Mouse (Mus musculus): ENCODE measurements around the gene Dnajc7. TPM values are rescaled to one million over a fixed set of nuclear protein-coding genes. Genes with fewer than 3 reads are reported as not detected.

The Dnajc7 gene
- polyA plus RNA-seq, 1 experiment from 2014 or later: 287 TPM

DNA sequence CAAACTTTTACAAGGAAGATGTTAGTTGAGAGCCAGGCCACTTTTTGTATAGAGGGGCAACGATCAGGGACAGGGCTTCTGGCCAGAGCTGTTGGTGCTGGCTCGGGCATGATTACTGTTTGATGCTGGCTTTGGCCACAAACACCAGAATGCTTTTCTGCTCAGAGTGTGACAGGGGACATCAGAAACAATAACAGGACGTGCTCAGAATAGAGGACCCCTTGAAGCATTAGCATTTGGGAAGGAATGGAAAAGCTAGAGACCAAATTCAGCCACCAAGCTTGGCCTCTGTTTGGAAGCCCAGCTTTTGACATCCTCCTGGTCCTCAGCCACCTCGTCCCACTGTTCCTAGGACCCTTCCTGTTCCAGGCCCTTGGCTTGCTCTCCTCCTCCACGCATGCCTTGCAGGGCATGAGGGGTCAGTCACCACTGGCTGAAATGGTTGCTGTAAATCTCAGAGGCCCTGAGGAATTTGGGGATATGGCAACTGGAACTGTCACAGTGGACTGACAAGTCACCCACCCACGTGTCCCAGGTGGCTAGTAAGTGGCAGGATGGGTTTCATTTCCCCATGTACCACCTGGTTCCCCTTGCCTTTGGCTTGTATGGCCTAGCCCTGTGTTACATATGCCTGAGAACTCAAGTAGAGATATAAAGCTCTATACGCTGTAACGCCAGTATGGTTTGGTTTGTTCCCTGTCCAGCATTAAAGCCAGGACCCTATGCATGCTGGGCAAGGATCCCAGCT lies 41.9 kb downstream of the Dnajc7 start:
- Histone ChIP-seq H3K9me3 (replicated peaks) (no peaks in the 10 kb centered on the region), H3K4me2 (peak overlapping the region; percentile 2; the same call in 1 of the 2 replicates), H3K9ac (replicated peaks) (no peak overlapping the region), H3K4me3 (replicated peaks) (no peak overlapping the region), H3K27ac (replicated peaks) (no peak overlapping the region; the same call in 1 of the 2 replicates), H3K36me3 (peaks cover 37% of the 10 kb centered on the region), H3K4me1 (peaks cover 29% of the 10 kb centered on the region), H3K27me3 (replicated peaks) (no peaks in the 10 kb centered on the region)
- WGBS: 75% methylated on average over 8 of the region's 8 CpGs
- ATAC-seq (ENCODE audit: low FRiP score): no peak

DNA sequence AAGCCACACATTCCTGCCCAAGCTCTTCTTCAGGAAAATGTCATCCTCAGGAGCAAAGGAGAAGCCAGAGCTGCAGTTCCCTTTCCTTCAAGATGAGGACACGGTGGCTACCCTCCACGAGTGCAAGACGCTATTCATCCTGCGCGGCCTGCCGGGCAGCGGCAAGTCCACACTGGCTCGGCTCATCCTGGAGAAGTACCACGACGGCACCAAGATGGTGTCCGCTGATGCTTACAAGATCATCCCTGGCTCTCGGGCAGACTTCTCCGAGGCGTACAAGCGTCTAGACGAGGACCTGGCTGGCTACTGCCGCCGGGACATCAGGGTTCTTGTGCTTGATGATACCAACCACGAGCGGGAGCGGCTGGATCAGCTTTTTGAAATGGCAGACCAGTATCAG lies 43.7 kb downstream of the Dnajc7 start:
- H3K27me3 ChIP-seq (replicated peaks): no peaks in the 10 kb centered on the region
- ATAC-seq (ENCODE audit: low FRiP score): no peak
- WGBS: 74% methylated on average over 21 of the region's 21 CpGs
- no peaks in the 10 kb centered on the region for H3K9me3 ChIP-seq (replicated peaks)
- H3K4me3 ChIP-seq (replicated peaks): 0 out of 2 replicates have a peak overlapping the region, but pooled peaks have one; percentile 58
- peaks cover 21% of the 10 kb centered on the region for H3K36me3 ChIP-seq
- H3K4me1 ChIP-seq: peaks cover 38% of the 10 kb centered on the region
- 0 out of 2 replicates have a peak overlapping the region, but pooled peaks have one; percentile 54 for H3K9ac ChIP-seq (replicated peaks)
- H3K4me2 ChIP-seq: peak overlapping the region; percentile 87
- no peak overlapping the region for H3K27ac ChIP-seq (replicated peaks)

DNA sequence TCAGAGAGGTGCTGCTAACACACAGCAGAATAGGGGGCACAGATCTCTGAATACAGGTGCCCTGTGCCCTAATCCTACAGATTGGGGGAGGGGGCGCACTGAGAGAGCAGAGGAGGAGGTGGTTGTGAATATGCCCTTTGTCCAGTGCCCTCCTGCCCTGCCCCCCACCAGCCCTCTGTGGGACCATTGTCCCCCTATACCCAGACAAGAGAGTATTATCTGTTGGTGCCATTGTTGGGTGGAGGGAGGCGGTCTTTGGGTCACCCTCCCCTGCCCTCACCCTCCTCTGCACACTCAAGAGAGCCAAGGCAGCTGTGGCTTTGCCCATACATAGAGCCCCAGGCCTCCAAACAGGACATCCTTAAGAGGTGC lies 44.5 kb downstream of the Dnajc7 start:
- Histone ChIP-seq H3K4me2 (peak overlapping the region; percentile 87), H3K27me3 (replicated peaks) (no peaks in the 10 kb centered on the region), H3K9ac (replicated peaks) (peak overlapping the region; percentile 54), H3K4me3 (replicated peaks) (peak overlapping the region; percentile 58), H3K36me3 (peaks cover 14% of the 10 kb centered on the region), H3K9me3 (replicated peaks) (no peaks in the 10 kb centered on the region), H3K27ac (replicated peaks) (peak overlapping the region; percentile 77), H3K4me1 (peaks cover 45% of the 10 kb centered on the region)
- ATAC-seq (ENCODE audit: low FRiP score): 0 out of 2 replicates have a peak, but pooled peaks have one; percentile 12
- WGBS: 47% methylated on average over 2 of the region's 2 CpGs

DNA sequence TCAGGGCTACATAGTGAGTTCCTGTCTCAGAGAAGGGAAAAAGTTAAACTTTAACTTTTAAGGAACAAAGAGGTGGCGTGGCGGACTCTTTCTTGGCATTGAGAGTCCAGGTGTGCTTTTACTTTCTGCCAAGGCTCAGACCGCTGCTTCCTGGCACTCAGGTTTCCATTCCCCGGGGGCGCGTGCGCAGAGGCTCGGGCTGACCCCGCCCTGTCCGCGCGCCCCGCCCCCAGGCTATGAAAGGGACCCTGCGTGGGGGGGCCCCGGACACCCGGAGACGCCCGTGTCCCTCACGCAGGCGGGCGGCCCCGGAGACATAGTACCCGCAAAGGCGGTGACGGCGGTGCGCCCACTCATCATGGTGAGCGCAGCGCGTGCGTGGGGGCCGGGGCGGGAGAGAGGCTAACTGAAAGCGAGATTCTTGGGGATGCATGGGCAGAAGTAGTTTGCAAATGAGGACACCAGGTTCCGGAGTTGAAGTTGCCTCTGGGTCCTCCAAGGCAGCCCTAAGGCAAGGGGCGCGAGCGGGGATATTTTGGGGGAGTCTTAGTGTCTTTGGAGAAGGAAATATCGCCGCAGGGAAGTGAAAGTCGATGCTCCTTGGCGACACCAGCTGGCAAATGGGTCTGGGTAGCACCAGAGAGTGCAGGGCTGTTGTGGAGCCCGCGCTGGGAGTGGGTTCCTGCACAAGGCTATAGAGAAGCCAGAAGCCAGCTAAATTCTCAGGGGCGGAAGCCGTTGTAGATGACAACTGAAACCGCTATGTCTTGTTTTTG lies 45.1 kb downstream of the Dnajc7 start, which contains the start of gene Cnp:
TSS of gene Cnp (plus strand) at position 197 of the 776 bp plus-strand sequence.
- peak within 1 kb of the TSS; percentile 77 for H3K27ac ChIP-seq (replicated peaks)
- ATAC-seq (ENCODE audit: low FRiP score): peak; percentile 67
- WGBS: 2% methylated on average over 47 of the region's 47 CpGs
- peaks cover 10% of the 10 kb centered on the region; the same call in 1 of the 2 replicates for H3K36me3 ChIP-seq
- peak within 1 kb of the TSS; percentile 87 for H3K4me2 ChIP-seq
- no peaks in the 10 kb centered on the region for H3K9me3 ChIP-seq (replicated peaks)
- no peaks in the 10 kb centered on the region for H3K27me3 ChIP-seq (replicated peaks)
- peak within 1 kb of the TSS; percentile 54 for H3K9ac ChIP-seq (replicated peaks)
- H3K4me3 ChIP-seq (replicated peaks): peak within 1 kb of the TSS; percentile 58
- H3K4me1 ChIP-seq: peaks cover 45% of the 10 kb centered on the region

DNA sequence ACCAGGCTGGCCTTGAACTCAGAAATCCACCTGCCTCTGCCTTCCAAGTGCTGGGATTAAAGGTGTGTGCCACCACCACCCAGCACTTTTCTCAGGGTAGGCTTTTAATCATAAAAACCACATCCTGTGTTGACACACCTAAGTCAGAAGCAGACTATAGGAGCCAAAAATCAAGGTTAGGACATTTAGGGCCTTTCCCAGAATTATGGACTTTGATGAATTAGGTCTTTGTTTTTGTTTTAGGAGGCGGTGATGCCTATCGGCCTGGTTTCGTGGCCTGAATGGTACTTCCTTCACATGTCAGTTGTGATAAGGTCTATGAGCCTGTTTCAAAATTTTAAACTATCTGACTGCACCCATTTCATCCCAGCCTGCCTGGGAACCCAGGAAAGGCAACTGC lies 45.8 kb downstream of the Dnajc7 start:
- no peaks in the 10 kb centered on the region for H3K9me3 ChIP-seq (replicated peaks)
- WGBS: 90% methylated on average over 3 of the region's 3 CpGs
- ATAC-seq (ENCODE audit: low FRiP score): no peak
- peaks cover 44% of the 10 kb centered on the region for H3K4me1 ChIP-seq
- H3K4me2 ChIP-seq: peak overlapping the region; percentile 87
- H3K27me3 ChIP-seq (replicated peaks): no peaks in the 10 kb centered on the region
- H3K4me3 ChIP-seq (replicated peaks): peak overlapping the region; percentile 58; the same call in 1 of the 2 replicates
- H3K36me3 ChIP-seq: 0 out of 2 replicates have a peak, but pooled peaks cover 4% of the 10 kb centered on the region
- no peak overlapping the region for H3K9ac ChIP-seq (replicated peaks)
- H3K27ac ChIP-seq (replicated peaks): no peak overlapping the region

DNA sequence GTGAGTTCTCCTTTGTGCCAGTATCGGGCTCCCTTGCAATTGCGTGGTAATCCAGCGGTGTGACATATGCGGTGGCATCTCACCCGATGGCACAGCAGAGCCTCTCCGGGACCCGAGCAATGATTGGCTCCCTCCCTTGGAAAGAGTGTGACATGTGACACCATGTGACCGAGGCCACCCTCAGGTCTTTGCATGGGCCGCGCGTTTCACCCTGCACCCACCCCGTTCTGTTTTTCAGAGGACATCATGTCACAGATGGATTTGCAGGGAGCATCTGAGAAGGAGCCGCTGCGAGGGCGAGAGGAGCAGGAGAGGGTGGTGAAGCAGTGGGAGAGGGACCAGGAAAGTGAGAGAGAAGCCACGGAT lies 48.8 kb downstream of the Dnajc7 start:
- Histone ChIP-seq H3K9me3 (replicated peaks) (no peaks in the 10 kb centered on the region), H3K27ac (replicated peaks) (no peak overlapping the region), H3K4me2 (peak overlapping the region; percentile 56), H3K9ac (replicated peaks) (peak overlapping the region; percentile 11), H3K4me1 (peaks cover 32% of the 10 kb centered on the region), H3K36me3 (no peaks in the 10 kb centered on the region), H3K4me3 (replicated peaks) (peak overlapping the region; percentile 21), H3K27me3 (replicated peaks) (no peaks in the 10 kb centered on the region)
- peak; percentile 25; the same call in 1 of the 2 replicates for ATAC-seq (ENCODE audit: low FRiP score)
- 10% methylated on average over 16 of the region's 16 CpGs for WGBS

DNA sequence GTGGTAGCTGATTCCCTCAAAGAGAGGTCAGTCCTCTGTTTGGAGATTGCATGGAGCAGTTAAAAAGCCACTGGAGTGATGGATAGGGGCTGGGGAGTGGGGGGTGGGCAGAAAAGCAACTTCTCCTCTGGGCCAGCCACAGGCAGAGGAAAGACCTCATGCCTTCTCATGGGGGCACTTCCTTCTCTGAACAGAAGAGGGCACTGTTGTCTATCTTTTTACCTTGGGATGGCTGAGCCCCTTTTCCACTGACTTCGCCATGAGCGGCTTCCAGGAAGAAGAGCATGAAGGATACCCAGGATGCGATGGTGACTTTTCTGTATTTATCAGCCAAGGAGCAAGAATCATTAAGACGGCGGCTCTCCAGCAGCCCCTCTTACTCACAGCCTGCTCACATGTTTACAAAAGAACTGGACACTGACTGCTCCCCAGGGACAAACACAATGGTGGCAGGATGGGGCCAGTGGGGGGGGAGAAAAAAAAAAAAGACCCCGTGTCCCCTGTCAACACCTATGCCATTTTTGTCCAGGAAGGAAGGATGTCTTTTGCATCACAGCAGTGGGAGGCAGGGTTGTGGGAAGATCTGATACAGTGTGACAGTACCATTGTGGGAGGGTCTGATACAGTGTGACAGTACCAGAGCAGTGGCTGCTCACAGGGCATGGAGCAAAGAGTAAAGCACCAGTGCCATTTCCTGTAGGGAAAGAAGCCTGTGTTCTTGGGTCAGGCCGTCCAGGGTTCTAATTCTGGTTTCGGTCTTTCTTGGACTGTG lies 49.4 kb downstream of the Dnajc7 start:
- H3K4me3 ChIP-seq (replicated peaks): peak overlapping the region; percentile 21
- 14% methylated on average over 8 of the region's 8 CpGs for WGBS
- peak overlapping the region; percentile 11 for H3K9ac ChIP-seq (replicated peaks)
- peaks cover 27% of the 10 kb centered on the region for H3K4me1 ChIP-seq
- H3K36me3 ChIP-seq: no peaks in the 10 kb centered on the region
- H3K4me2 ChIP-seq: peak overlapping the region; percentile 56
- no peak overlapping the region for H3K27ac ChIP-seq (replicated peaks)
- H3K27me3 ChIP-seq (replicated peaks): no peaks in the 10 kb centered on the region
- peak; percentile 45 for ATAC-seq (ENCODE audit: low FRiP score)
- no peaks in the 10 kb centered on the region for H3K9me3 ChIP-seq (replicated peaks)

DNA sequence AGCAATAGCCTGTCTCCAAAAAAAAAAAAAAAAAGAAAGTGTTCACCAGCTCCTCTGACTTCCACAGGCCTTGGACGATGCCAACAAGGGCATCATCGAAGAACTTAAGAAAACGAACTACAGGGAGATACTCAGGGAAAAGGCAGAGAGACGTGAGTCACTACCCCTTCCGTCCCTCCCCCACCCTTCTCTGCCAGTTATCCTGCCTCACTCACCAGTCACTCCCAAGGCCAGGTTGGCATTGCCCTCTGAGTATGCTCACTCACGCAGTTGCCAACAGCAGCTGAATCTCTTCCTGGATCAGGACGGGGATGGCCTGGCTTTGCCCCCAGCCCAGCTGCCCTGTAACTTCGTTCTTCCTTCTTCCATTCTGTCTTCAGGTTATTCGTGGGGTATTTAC lies 50.2 kb downstream of the Dnajc7 start:
- Histone ChIP-seq H3K4me3 (replicated peaks) (no peak overlapping the region), H3K27ac (replicated peaks) (no peak overlapping the region), H3K27me3 (replicated peaks) (no peaks in the 10 kb centered on the region), H3K36me3 (no peaks in the 10 kb centered on the region), H3K9me3 (replicated peaks) (no peaks in the 10 kb centered on the region), H3K4me2 (no peak overlapping the region), H3K4me1 (peaks cover 20% of the 10 kb centered on the region), H3K9ac (replicated peaks) (no peak overlapping the region)
- WGBS: 70% methylated on average over 9 of the region's 9 CpGs
- no peak for ATAC-seq (ENCODE audit: low FRiP score)

DNA sequence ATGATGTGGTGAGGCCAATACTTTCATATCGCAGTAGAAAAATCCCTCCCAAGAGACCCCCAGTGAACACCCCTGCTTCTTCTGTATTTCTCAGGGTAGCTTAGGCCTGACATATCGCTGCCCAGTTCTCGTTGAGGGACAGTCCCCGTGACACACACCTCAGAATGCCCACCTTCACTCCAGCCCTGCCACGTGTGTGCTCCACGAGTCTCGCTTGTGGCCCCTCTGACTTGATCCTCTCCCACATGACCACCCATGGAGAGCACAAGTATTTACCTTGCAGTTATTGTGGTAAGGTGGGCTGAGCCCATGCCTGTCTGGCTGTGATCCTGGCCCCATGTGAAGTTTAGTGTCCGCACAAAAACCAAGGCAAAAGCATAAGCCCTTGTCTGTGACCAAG lies 51.3 kb downstream of the Dnajc7 start:
- no peaks in the 10 kb centered on the region for H3K36me3 ChIP-seq
- H3K27ac ChIP-seq (replicated peaks): no peak overlapping the region
- WGBS: 87% methylated on average over 8 of the region's 8 CpGs
- no peak overlapping the region for H3K4me3 ChIP-seq (replicated peaks)
- no peaks in the 10 kb centered on the region for H3K27me3 ChIP-seq (replicated peaks)
- H3K4me2 ChIP-seq: no peak overlapping the region
- H3K9me3 ChIP-seq (replicated peaks): no peaks in the 10 kb centered on the region
- H3K9ac ChIP-seq (replicated peaks): no peak overlapping the region
- H3K4me1 ChIP-seq: peaks cover 16% of the 10 kb centered on the region
- ATAC-seq (ENCODE audit: low FRiP score): no peak

DNA sequence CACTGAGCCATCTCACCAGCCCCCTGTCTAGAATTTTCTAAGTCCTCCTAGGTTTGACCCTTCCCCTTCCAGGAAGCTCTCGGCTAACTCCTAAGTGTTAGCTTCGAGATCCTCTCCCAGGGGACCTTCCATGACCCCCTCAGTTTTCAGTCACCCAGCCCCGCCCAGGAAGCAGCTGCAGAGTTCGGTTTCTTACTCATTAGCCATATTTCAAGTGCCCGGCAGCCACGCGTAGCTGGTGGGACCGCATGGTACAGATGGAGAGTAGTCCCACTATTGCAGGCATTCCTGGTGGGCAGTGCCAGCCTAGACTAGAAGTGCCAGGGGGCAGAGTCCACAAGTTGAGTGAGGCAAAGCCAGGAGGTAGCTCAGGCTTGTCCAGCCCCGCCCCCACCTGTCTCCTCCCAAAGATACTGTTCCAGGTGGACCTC lies 52.1 kb downstream of the Dnajc7 start:
- Histone ChIP-seq H3K9ac (replicated peaks) (no peak overlapping the region), H3K36me3 (no peaks in the 10 kb centered on the region), H3K27ac (replicated peaks) (no peak overlapping the region), H3K4me2 (no peak overlapping the region), H3K4me1 (peaks cover 16% of the 10 kb centered on the region), H3K9me3 (replicated peaks) (no peaks in the 10 kb centered on the region), H3K27me3 (replicated peaks) (no peaks in the 10 kb centered on the region), H3K4me3 (replicated peaks) (no peak overlapping the region)
- no peak for ATAC-seq (ENCODE audit: low FRiP score)
- WGBS: 55% methylated on average over 9 of the region's 9 CpGs

DNA sequence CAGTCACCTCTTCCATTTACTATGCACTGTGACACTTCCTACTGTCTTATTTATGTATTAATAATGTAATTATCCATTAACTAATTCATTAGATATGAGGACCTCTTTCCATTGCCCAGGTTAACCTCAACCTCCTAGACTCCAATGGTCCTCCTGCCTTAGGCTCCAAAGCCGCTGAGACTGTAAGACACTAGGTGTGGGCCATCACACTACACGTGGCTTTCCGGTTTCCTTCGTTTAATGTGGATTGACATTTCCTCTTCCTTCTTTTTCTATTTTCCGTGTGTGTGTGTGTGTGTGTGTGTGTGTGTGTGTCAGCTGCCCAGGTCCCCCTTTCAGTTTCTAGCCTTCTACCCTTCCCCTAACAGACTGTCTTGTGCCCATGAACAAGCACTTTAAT lies 52.7 kb downstream of the Dnajc7 start:
- H3K27me3 ChIP-seq (replicated peaks): no peaks in the 10 kb centered on the region
- H3K9me3 ChIP-seq (replicated peaks): no peaks in the 10 kb centered on the region
- H3K9ac ChIP-seq (replicated peaks): no peak overlapping the region
- H3K4me1 ChIP-seq: peaks cover 16% of the 10 kb centered on the region
- no peak overlapping the region for H3K27ac ChIP-seq (replicated peaks)
- no peak overlapping the region for H3K4me2 ChIP-seq
- H3K36me3 ChIP-seq: no peaks in the 10 kb centered on the region
- 83% methylated on average over 5 of the region's 5 CpGs for WGBS
- ATAC-seq (ENCODE audit: low FRiP score): no peak
- H3K4me3 ChIP-seq (replicated peaks): no peak overlapping the region
